Mouse (Mus musculus): ENCODE measurements around the gene Vil1. TPM values are rescaled to one million over a fixed set of nuclear protein-coding genes. Genes with fewer than 3 reads are reported as not detected.
A peak's percentile ranks its signal among the peaks of the same experiment; 100 is the strongest.

Gene Vil1
- polyA plus RNA-seq, 1 experiment from 2014 or later = 0.31 TPM

- peak overlapping the region; percentile 56 for H3K4me3 ChIP-seq
- H3K27me3 ChIP-seq (ENCODE audit: low read depth, poor library complexity, severe bottlenecking) = no peaks in the 10 kb centered on the region
- WGBS = 5% methylated on average over 11 of the region's 11 CpGs
- H3K9me3 ChIP-seq (replicated peaks) = no peaks in the 10 kb centered on the region
- peaks cover 32% of the 10 kb centered on the region for H3K4me1 ChIP-seq
- H3K36me3 ChIP-seq = peaks cover 29% of the 10 kb centered on the region
- DNase-seq (ENCODE audit: low spot score) = peak; percentile 76
- H3K27ac ChIP-seq = peak overlapping the region; percentile 91
Observed at GRCm38 (mm10) chr1:74397919-74398451, 11.2 kb upstream of the Vil1 start.

- H3K27me3 ChIP-seq (ENCODE audit: low read depth, poor library complexity, severe bottlenecking) = no peaks in the 10 kb centered on the region
- H3K27ac ChIP-seq = no peak overlapping the region
- H3K4me3 ChIP-seq = no peak overlapping the region
- H3K9me3 ChIP-seq (replicated peaks) = no peaks in the 10 kb centered on the region
- WGBS = 88% methylated on average over 3 of the region's 3 CpGs
- DNase-seq (ENCODE audit: low spot score) = no peak
- peaks cover 4% of the 10 kb centered on the region for H3K36me3 ChIP-seq
- H3K4me1 ChIP-seq = peaks cover 22% of the 10 kb centered on the region
Observed at GRCm38 (mm10) chr1:74400531-74400930, 8.6 kb upstream of the Vil1 start.

GRCm38 (mm10) chr1:74401015-74401702 is 8.0 kb upstream of the Vil1 start:
- peaks cover 22% of the 10 kb centered on the region for H3K4me1 ChIP-seq
- H3K27me3 ChIP-seq (ENCODE audit: low read depth, poor library complexity, severe bottlenecking) = no peaks in the 10 kb centered on the region
- no peaks in the 10 kb centered on the region for H3K9me3 ChIP-seq (replicated peaks)
- H3K4me3 ChIP-seq = no peak overlapping the region
- no peaks in the 10 kb centered on the region for H3K36me3 ChIP-seq
- DNase-seq (ENCODE audit: low spot score) = no peak
- no peak overlapping the region for H3K27ac ChIP-seq
- 56% methylated on average over 16 of the region's 16 CpGs for WGBS

GRCm38 (mm10) chr1:74404206-74404605 is 5.0 kb upstream of the Vil1 start:
- H3K9me3 ChIP-seq (replicated peaks) = no peaks in the 10 kb centered on the region
- 92% methylated on average over 4 of the region's 4 CpGs for WGBS

GRCm38 (mm10) chr1:74411753-74412325 is 2.7 kb downstream of the Vil1 start:
- Histone ChIP-seq H3K9me3 (replicated peaks) (no peaks in the 10 kb centered on the region), H3K27ac (no peak overlapping the region), H3K4me1 (peaks cover 30% of the 10 kb centered on the region), H3K4me3 (no peak overlapping the region), H3K27me3 (ENCODE audit: low read depth, poor library complexity, severe bottlenecking) (no peaks in the 10 kb centered on the region), H3K36me3 (no peaks in the 10 kb centered on the region)
- DNase-seq (ENCODE audit: low spot score) = no peak
- WGBS = 73% methylated on average over 2 of the region's 2 CpGs

More at GRCm38 (mm10) chr1:74404206-74404605, 5.0 kb upstream of the Vil1 start:
- Histone ChIP-seq H3K4me3 (no peak overlapping the region), H3K27me3 (ENCODE audit: low read depth, poor library complexity, severe bottlenecking) (no peaks in the 10 kb centered on the region), H3K4me1 (peaks cover 20% of the 10 kb centered on the region), H3K36me3 (no peaks in the 10 kb centered on the region), H3K27ac (no peak overlapping the region)
- no peak for DNase-seq (ENCODE audit: low spot score)

GRCm38 (mm10) chr1:74412711-74413110 is 3.5 kb downstream of the Vil1 start:
- DNase-seq (ENCODE audit: low spot score) = no peak
- Histone ChIP-seq H3K9me3 (replicated peaks) (no peaks in the 10 kb centered on the region), H3K27me3 (ENCODE audit: low read depth, poor library complexity, severe bottlenecking) (no peaks in the 10 kb centered on the region), H3K4me3 (no peak overlapping the region), H3K4me1 (peaks cover 25% of the 10 kb centered on the region), H3K36me3 (no peaks in the 10 kb centered on the region), H3K27ac (no peak overlapping the region)
- 82% methylated on average over 8 of the region's 8 CpGs for WGBS

- Histone ChIP-seq H3K27ac (no peak overlapping the region), H3K9me3 (replicated peaks) (no peaks in the 10 kb centered on the region), H3K27me3 (ENCODE audit: low read depth, poor library complexity, severe bottlenecking) (no peaks in the 10 kb centered on the region), H3K36me3 (no peaks in the 10 kb centered on the region), H3K4me3 (no peak overlapping the region), H3K4me1 (peaks cover 13% of the 10 kb centered on the region)
- peak; percentile 55 for DNase-seq (ENCODE audit: low spot score)
- WGBS = 35% methylated on average over 4 of the region's 4 CpGs
Observed at GRCm38 (mm10) chr1:74415143-74415542, 6.0 kb downstream of the Vil1 start.

GRCm38 (mm10) chr1:74418747-74419439 is 9.7 kb downstream of the Vil1 start:
- peaks cover 18% of the 10 kb centered on the region for H3K4me1 ChIP-seq
- H3K27ac ChIP-seq = no peak overlapping the region
- H3K9me3 ChIP-seq (replicated peaks) = no peaks in the 10 kb centered on the region
- DNase-seq (ENCODE audit: low spot score) = no peak
- no peaks in the 10 kb centered on the region for H3K27me3 ChIP-seq (ENCODE audit: low read depth, poor library complexity, severe bottlenecking)
- WGBS = 82% methylated on average over 17 of the region's 17 CpGs
- no peaks in the 10 kb centered on the region for H3K36me3 ChIP-seq
- H3K4me3 ChIP-seq = no peak overlapping the region

GRCm38 (mm10) chr1:74419440-74419794 is 10.2 kb downstream of the Vil1 start:
- no peaks in the 10 kb centered on the region for H3K36me3 ChIP-seq
- no peak overlapping the region for H3K4me3 ChIP-seq
- no peak overlapping the region for H3K27ac ChIP-seq
- H3K4me1 ChIP-seq = peaks cover 18% of the 10 kb centered on the region
- DNase-seq (ENCODE audit: low spot score) = no peak
- WGBS = 68% methylated on average over 9 of the region's 9 CpGs
- H3K27me3 ChIP-seq (ENCODE audit: low read depth, poor library complexity, severe bottlenecking) = no peaks in the 10 kb centered on the region
- no peaks in the 10 kb centered on the region for H3K9me3 ChIP-seq (replicated peaks)

GRCm38 (mm10) chr1:74423147-74423546 is 14.0 kb downstream of the Vil1 start:
- Histone ChIP-seq H3K36me3 (no peaks in the 10 kb centered on the region), H3K27ac (no peak overlapping the region), H3K9me3 (replicated peaks) (no peaks in the 10 kb centered on the region), H3K27me3 (ENCODE audit: low read depth, poor library complexity, severe bottlenecking) (no peaks in the 10 kb centered on the region), H3K4me3 (no peak overlapping the region), H3K4me1 (0 out of 2 replicates have a peak, but pooled peaks cover 5% of the 10 kb centered on the region)
- no peak for DNase-seq (ENCODE audit: low spot score)
- 49% methylated on average over 8 of the region's 8 CpGs for WGBS

- H3K4me1 ChIP-seq = 0 out of 2 replicates have a peak, but pooled peaks cover 5% of the 10 kb centered on the region
- H3K27ac ChIP-seq = no peak overlapping the region
- no peaks in the 10 kb centered on the region for H3K36me3 ChIP-seq
- H3K27me3 ChIP-seq (ENCODE audit: low read depth, poor library complexity, severe bottlenecking) = no peaks in the 10 kb centered on the region
- DNase-seq (ENCODE audit: low spot score) = no peak
- no peak overlapping the region for H3K4me3 ChIP-seq
- WGBS = 77% methylated on average over 7 of the region's 7 CpGs
- no peaks in the 10 kb centered on the region for H3K9me3 ChIP-seq (replicated peaks)
Observed at GRCm38 (mm10) chr1:74425845-74426244, 16.7 kb downstream of the Vil1 start.

- H3K36me3 ChIP-seq = peaks cover 51% of the 10 kb centered on the region
- H3K27ac ChIP-seq = no peak overlapping the region
- 86% methylated on average over 6 of the region's 6 CpGs for WGBS
Observed at GRCm38 (mm10) chr1:74433220-74433619, 24.0 kb downstream of the Vil1 start.

GRCm38 (mm10) chr1:74434596-74434995 is 25.4 kb downstream of the Vil1 start:
- Histone ChIP-seq H3K36me3 (peaks cover 65% of the 10 kb centered on the region), H3K27ac (no peak overlapping the region), H3K9me3 (replicated peaks) (no peaks in the 10 kb centered on the region), H3K4me1 (peaks cover 6% of the 10 kb centered on the region), H3K27me3 (ENCODE audit: low read depth, poor library complexity, severe bottlenecking) (no peaks in the 10 kb centered on the region), H3K4me3 (no peak overlapping the region)
- DNase-seq (ENCODE audit: low spot score) = no peak
- WGBS = 79% methylated on average over 5 of the region's 5 CpGs

More at GRCm38 (mm10) chr1:74433220-74433619, 24.0 kb downstream of the Vil1 start:
- no peak for DNase-seq (ENCODE audit: low spot score)
- H3K9me3 ChIP-seq (replicated peaks) = no peaks in the 10 kb centered on the region
- H3K4me3 ChIP-seq = no peak overlapping the region
- peaks cover 6% of the 10 kb centered on the region for H3K4me1 ChIP-seq
- H3K27me3 ChIP-seq (ENCODE audit: low read depth, poor library complexity, severe bottlenecking) = no peaks in the 10 kb centered on the region

All from limb, embryonic 10.5 days (tissue).